Mouse (Mus musculus) hindbrain, embryonic 10.5 days (tissue): ENCODE results near the gene Map3k5. TPM values are rescaled to one million over a fixed set of nuclear protein-coding genes. Genes with fewer than 3 reads are reported as not detected.

Experiments
- DNase-seq: peaks from one replicate; pipeline ENCODE4 v3.0.0-alpha.2; 2017; ENCODE audit warnings: low spot score
- H3K27ac ChIP-seq: fragments of 300-500 bp; sonication (generic); 2 replicates; pipeline ENCODE4 v1.5.1; 2016; ENCODE audit warnings: mild to moderate bottlenecking, moderate library complexity
- H3K27me3 ChIP-seq: fragments of 300-500 bp; sonication (generic); 2 replicates; pipeline ENCODE4 v1.6.1; 2016; ENCODE audit warnings: mild to moderate bottlenecking; ENCODE audit not compliant: poor library complexity, insufficient read depth, severe bottlenecking
- H3K36me3 ChIP-seq: fragments of 300-500 bp; sonication (generic); 2 replicates; pipeline ENCODE4 v1.6.1; 2016; ENCODE audit warnings: mild to moderate bottlenecking, moderate library complexity
- H3K4me1 ChIP-seq: fragments of 300-500 bp; sonication (generic); replicated peaks from 2 replicates; pipeline ENCODE4 v1.6.1; 2016; ENCODE audit warnings: mild to moderate bottlenecking
- H3K4me3 ChIP-seq: fragments of 300-500 bp; sonication (generic); 2 replicates; pipeline ENCODE4 v1.5.1; 2016; ENCODE audit warnings: mild to moderate bottlenecking, moderate library complexity
- H3K9me3 ChIP-seq: fragments of 300-500 bp; sonication (generic); 2 replicates; pipeline ENCODE4 v1.6.1; 2016; ENCODE audit warnings: mild to moderate bottlenecking, moderate library complexity
- WGBS: fragments of 180-500 bp; shearing (Covaris S2); methylation state at CpG from one replicate; pipeline ENCODE4 v1.1.7; 2016; 5-methylcytosine and 5-hydroxymethylcytosine counted together
- polyA plus RNA-seq: library from polyadenylated mRNA; unstranded; fragments of >200 nt; fragmentation: Nextera tagmentation; extraction: Ambion mirVana; gene quantifications from 2 replicates; pipeline ENCODE4 v1.2.1, GENCODE M21; 2016

The Map3k5 gene
- polyA plus RNA-seq, 1 experiment from 2014 or later: 0.55 TPM

DNA sequence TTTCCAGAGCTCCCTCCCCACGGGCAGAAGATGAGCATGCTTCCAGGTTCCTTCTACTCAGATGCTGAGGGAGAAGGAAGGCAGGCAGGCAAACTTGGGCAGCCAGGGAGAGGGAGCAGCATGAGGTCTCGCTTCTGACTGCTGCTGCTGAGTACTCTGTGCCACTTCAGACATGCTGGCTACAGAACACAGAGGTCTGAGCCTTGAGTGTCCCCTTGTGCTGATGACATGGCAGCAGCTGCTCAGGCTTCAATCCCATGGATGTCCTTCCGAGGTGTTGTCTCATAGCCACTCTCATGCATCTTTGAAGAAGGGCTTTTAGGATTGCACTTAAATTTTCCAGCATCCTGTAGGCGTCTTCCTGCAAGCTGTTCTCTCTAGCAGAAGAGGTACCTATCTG is 237.5 kb downstream of the Map3k5 start:
- WGBS: 59% methylated on average over 4 of the region's 4 CpGs
- Histone ChIP-seq H3K27ac (no peak overlapping the region), H3K9me3 (no peaks in the 10 kb centered on the region), H3K27me3 (peaks cover 22% of the 10 kb centered on the region), H3K36me3 (no peaks in the 10 kb centered on the region), H3K4me3 (no peak overlapping the region), H3K4me1 (peaks cover 21% of the 10 kb centered on the region)
- DNase-seq: no peak

DNA sequence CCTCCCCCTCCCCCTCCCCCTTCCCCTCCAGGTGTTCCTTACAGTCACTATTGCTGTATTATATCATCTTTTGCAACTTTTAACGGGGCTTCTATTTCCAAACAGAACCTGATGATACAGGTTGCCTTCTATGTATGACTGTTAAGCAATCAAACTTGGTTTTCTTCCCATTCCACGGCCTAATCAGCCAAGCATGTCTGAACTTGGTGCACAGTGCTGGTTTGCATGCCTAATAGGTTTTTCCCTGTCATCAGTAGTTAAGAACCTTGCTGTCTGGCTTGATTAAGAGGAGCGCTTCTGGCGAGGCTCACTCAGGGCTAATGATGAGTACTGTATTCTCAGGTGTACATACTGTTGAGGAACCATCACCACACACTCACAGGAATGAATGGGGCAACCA is 239.5 kb downstream of the Map3k5 start:
- Histone ChIP-seq H3K36me3 (no peaks in the 10 kb centered on the region), H3K4me1 (peaks cover 23% of the 10 kb centered on the region), H3K9me3 (no peaks in the 10 kb centered on the region), H3K27ac (no peak overlapping the region), H3K4me3 (no peak overlapping the region), H3K27me3 (peaks cover 13% of the 10 kb centered on the region)
- 94% methylated on average over 4 of the region's 4 CpGs for WGBS
- no peak for DNase-seq

DNA sequence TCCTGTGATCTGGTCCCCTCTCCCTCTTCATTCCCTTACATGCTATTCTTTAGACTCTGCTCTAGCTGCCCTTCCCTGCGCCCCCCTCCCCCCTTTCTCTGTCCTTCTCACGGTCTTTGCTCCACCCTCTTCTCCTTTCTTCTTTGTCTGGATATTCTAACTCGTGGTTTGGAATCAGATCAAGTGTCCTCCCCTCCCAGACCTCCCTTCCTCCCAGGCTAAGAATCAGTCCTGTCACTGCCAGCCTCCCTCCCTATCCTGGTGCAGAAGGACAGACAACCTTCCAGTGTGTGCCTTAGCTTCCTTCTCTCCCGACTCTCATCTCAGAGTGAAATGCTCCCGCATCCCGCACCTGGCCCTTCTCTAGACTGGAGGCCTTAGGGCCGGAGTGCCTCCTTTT is 241.8 kb downstream of the Map3k5 start:
- H3K9me3 ChIP-seq: no peaks in the 10 kb centered on the region
- peaks cover 4% of the 10 kb centered on the region; the same call in 1 of the 2 replicates for H3K27me3 ChIP-seq
- no peak overlapping the region for H3K27ac ChIP-seq
- 64% methylated on average over 7 of the region's 7 CpGs for WGBS
- no peak for DNase-seq
- peaks cover 12% of the 10 kb centered on the region for H3K4me1 ChIP-seq
- no peaks in the 10 kb centered on the region for H3K36me3 ChIP-seq
- no peak overlapping the region for H3K4me3 ChIP-seq

DNA sequence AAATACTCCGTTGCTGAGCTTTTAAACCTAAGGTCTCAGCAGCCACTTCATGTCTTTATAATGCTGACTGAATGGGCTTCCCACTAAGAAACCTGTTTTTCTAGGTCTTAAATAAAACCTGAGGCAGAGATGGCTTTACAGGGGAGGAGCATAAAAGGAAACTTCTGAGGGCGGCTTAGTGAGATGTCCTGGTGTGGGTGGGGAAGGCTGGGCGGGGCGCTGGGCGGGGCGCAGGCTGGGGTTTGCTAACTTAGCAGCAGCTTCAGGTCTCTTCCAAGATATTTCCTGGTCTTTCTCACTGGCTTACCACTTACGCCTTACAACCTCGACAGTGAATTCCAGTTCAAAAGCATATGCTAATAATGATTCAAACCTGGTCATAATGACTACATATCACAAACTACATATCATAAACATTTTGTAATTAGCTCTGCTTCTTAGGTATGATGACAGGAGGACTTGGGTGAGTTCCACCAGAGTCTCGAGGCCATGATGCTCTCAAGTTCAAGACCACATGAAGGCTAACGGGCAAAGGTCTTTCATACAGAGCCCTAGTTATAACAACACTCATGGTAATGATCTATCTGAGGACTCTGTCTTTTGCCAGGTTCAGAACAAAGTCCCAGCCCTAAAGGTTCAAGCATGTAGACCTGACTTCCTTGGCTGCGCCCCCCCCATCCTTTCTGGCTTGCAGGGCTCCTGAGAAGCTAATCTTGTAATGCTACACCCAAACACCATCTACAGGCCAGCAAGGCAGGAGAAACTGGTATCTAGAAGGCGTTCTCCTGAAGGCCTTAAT is 244.7 kb downstream of the Map3k5 start:
- 42% methylated on average over 12 of the region's 12 CpGs for WGBS
- no peak for DNase-seq
- peaks cover 10% of the 10 kb centered on the region; the same call in 1 of the 2 replicates for H3K4me1 ChIP-seq

DNA sequence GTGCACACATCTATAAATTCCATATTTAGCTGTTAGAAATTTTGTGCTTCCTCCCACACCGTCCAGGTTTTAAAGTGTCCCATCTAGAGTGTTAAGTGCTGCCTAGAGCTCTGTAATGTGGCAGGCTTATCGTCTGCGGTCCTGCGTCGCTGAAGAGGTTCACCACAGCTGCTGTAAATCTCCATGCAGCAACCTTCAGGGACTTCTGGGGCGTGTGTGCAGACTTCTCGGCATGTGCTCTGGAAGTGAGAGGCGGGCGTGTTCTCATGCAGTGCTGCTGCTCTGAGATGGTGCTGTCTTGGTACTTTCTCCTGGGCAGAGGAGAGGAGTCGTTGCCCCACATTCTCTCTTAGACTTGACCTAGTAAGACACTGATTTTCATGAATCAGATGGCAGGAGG is 246.9 kb downstream of the Map3k5 start:
- Histone ChIP-seq H3K4me3 (no peak overlapping the region), H3K36me3 (no peaks in the 10 kb centered on the region), H3K9me3 (no peaks in the 10 kb centered on the region), H3K27me3 (no peaks in the 10 kb centered on the region), H3K27ac (no peak overlapping the region), H3K4me1 (peaks cover 10% of the 10 kb centered on the region; the same call in 1 of the 2 replicates)
- 59% methylated on average over 10 of the region's 10 CpGs for WGBS
- no peak for DNase-seq

More for the DNA sequence above, 244.7 kb downstream of the Map3k5 start:
- Histone ChIP-seq H3K36me3 (no peaks in the 10 kb centered on the region), H3K27me3 (no peaks in the 10 kb centered on the region), H3K9me3 (no peaks in the 10 kb centered on the region), H3K27ac (no peak overlapping the region), H3K4me3 (no peak overlapping the region)

DNA sequence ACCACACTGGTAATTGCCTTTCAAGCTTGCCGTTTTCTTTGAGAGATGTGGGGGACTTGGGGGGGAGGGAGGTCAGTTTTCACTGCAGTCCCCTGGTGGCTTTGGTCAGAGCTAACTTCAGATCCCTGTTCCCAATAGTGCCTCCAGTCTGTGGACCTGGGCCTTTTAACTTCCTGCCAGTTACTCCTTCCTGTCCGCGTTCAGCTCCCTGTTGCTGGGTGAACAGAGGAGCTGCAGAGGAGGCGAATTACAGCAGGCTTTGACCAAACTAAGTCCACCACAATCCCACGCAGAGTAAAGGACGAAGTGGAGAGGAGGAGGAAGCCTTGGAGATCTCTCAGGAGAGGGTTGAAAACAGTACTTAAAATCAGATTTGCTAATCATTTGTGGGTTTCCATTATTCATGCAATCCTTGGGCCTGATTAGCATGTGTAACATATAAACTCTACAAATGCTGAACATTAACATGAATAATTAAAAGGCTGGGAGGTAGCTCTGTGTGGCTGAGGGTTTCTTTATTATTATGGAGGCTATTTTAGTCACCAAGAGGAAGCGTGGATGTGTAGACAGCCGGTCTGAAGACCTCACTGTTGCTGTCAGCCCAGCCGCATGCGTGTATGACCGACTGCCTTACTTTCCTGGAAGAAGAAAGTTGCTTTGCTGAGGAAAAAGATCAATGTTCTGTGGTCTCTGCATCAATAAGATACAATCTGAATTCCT is 247.6 kb downstream of the Map3k5 start:
- no peak for DNase-seq
- Histone ChIP-seq H3K27ac (no peak overlapping the region), H3K4me1 (peaks cover 10% of the 10 kb centered on the region; the same call in 1 of the 2 replicates), H3K4me3 (no peak overlapping the region), H3K27me3 (no peaks in the 10 kb centered on the region), H3K36me3 (no peaks in the 10 kb centered on the region), H3K9me3 (no peaks in the 10 kb centered on the region)
- 62% methylated on average over 11 of the region's 11 CpGs for WGBS

DNA sequence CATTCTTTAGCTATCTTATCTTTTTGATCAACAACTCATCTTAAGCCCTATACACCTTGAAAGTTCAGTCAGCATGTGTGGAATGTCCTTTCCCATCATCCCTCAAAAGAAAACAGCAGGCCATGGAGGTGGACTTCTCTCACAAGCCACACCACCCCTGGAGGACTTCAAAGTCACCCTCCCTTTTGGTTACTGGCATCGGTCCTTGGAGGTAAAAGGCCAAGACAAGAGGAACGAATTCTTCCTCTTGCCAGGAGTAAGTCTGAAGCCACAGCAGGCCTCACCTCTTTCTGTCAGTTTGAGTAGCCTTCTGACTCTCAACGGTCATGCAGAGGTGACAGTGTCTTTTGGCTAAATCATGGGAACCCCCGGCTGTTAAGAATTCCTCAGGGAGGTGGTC is 250.1 kb downstream of the Map3k5 start:
- Histone ChIP-seq H3K4me3 (no peak overlapping the region), H3K27me3 (no peaks in the 10 kb centered on the region), H3K4me1 (peaks cover 7% of the 10 kb centered on the region; the same call in 1 of the 2 replicates), H3K9me3 (no peaks in the 10 kb centered on the region), H3K36me3 (no peaks in the 10 kb centered on the region), H3K27ac (no peak overlapping the region)
- no peak for DNase-seq
- 82% methylated on average over 4 of the region's 4 CpGs for WGBS

DNA sequence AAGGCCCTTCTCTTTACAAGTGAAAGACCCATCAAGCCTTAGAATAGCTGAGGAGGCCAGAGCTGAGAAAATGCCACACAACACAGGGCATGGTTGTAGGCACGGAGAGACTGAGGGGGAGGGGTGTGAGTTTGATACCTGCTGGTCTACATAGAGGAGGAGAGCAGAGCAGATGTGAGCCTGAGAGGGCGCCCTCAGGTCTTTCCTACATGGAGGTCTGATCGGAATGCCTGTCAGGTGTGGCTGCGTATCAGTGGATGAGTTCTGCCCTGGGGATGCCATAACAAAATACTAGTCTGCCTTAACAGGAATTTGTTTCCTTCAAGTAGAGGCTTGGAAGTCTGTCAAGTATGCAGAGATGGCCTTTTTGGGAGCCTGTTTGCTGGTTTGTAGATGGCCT is 251.0 kb downstream of the Map3k5 start:
- 78% methylated on average over 4 of the region's 4 CpGs for WGBS
- peaks cover 7% of the 10 kb centered on the region; the same call in 1 of the 2 replicates for H3K4me1 ChIP-seq
- no peak overlapping the region for H3K4me3 ChIP-seq
- no peaks in the 10 kb centered on the region for H3K9me3 ChIP-seq
- no peaks in the 10 kb centered on the region for H3K36me3 ChIP-seq
- no peaks in the 10 kb centered on the region for H3K27me3 ChIP-seq
- H3K27ac ChIP-seq: no peak overlapping the region
- DNase-seq: no peak

DNA sequence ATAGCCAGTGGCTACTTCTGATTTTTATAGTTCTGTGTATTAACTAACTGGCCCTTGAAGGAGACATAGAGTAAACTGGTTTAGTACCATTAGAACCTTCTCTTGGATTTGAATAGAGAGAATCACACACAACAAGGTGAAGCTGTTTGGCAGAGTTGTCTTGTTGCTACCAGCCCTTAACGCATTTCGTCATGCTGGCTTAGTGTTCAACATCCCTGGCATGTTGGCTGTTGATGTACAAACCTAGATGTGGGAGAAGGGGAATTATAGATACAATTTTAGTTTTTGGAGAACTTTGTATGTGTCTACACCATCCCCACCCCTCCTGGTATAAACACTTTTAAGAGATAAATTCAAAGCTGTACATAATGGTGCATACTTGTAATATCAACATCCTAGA is 251.5 kb downstream of the Map3k5 start:
- Histone ChIP-seq H3K27ac (no peak overlapping the region), H3K36me3 (no peaks in the 10 kb centered on the region)

DNA sequence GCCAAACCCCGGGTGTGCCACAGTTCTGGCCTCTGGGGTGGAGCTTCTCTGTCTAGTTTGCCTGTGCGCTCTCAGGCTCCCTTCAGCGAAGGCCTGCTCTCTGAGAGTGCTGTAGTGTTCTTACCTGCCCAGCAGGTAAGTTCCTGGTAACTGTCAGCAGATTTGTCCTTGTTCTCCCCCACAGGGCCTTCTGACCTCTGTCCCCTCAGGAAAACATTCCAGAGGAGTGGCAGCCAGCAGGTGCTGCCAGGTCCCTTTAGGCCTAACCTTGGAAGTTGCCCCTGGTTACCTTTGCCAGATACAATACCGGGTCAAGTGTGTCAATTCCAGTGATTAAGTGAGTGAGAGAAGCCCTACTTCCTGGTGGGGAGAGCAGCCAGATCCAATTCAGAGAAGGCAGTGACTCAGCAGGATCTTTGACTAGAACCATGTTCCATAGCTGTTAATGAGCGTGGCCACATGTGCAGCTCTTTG is 252.6 kb downstream of the Map3k5 start:
- Histone ChIP-seq H3K9me3 (no peaks in the 10 kb centered on the region), H3K36me3 (no peaks in the 10 kb centered on the region), H3K27ac (no peak overlapping the region), H3K27me3 (no peaks in the 10 kb centered on the region), H3K4me1 (no peaks in the 10 kb centered on the region), H3K4me3 (no peak overlapping the region)
- 80% methylated on average over 5 of the region's 5 CpGs for WGBS
- DNase-seq: no peak

More for the DNA sequence above, 251.5 kb downstream of the Map3k5 start:
- Histone ChIP-seq H3K4me1 (peaks cover 7% of the 10 kb centered on the region; the same call in 1 of the 2 replicates), H3K27me3 (no peaks in the 10 kb centered on the region), H3K9me3 (no peaks in the 10 kb centered on the region), H3K4me3 (no peak overlapping the region)
- no peak for DNase-seq
- 92% methylated on average over 2 of the region's 2 CpGs for WGBS

DNA sequence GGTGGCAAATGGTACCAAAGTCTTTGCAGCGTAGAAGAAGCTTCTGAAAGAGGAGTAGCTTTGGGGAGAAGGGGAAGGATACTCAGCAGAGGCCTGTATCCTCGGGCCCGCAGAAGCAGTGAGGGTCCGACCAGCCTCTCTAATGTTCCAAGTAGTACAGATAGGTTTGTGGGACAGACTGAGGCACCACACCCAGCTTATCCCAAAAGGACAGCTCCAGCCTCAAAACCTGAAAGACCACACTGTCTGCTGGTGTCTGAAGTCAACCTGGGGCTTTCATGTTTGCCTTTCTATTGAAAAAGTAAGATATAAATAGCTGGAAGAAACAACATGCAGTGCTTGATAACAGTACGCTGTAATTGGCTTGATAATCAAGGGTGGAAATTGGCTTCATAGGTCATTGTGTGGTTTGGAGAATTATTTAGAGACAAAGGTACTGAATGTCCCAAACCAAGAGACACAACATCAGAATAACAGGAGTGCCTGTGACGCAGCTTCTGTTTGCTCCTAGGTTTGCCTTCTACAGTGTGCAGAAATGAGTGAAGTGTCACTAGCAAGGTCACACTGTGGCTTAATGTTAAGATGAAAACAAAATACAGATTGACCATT is 256.0 kb downstream of the Map3k5 start:
- H3K27me3 ChIP-seq: no peaks in the 10 kb centered on the region
- H3K9me3 ChIP-seq: no peaks in the 10 kb centered on the region
- 91% methylated on average over 6 of the region's 6 CpGs for WGBS
- DNase-seq: no peak
- H3K4me1 ChIP-seq: peaks cover 6% of the 10 kb centered on the region
- no peak overlapping the region for H3K4me3 ChIP-seq
- H3K36me3 ChIP-seq: no peaks in the 10 kb centered on the region
- no peak overlapping the region for H3K27ac ChIP-seq
